ENCODE assay signal across 8 mouse cellular contexts in genomic region chr4:137851484-137851883, GRCm38 (mm10). TPM values are rescaled to one million over a fixed set of nuclear protein-coding genes. Genes with fewer than 3 reads are reported as not detected.
DNase-seq lines count a peak whose midpoint lies in the region; ATAC-seq and TF ChIP-seq lines count a peak whose summit lies in the region.

No protein-coding gene starts in this region.

- no peak for TF ChIP-seq EP300 in MEL (IDR thresholded peaks at IDR 0.05; ENCODE audit: low read depth in 1 of 2, low read length in 2 of 2)

- no peak overlapping the region for H3K9ac ChIP-seq in kidney, embryonic 15.5 days
- H3K9ac ChIP-seq in MEL (ENCODE audit: control insufficient read depth, low read depth, low read length, poor library complexity, severe bottlenecking), result no peak overlapping the region

- H3K27me3 ChIP-seq in kidney, embryonic 15.5 days, result no peaks in the 10 kb centered on the region
- H3K27me3 ChIP-seq in MEL (ENCODE audit: control insufficient read depth in 1 of 2, insufficient read depth in 2 of 2, low read length in 2 of 2), result no peaks in the 10 kb centered on the region

- peak; percentile 65 for DNase-seq in kidney, adult 11 months
- DNase-seq in 416B (ENCODE audit: low read depth) (peak; percentile 76), MEL (ENCODE audit: low read depth, low spot score) (peak; percentile 70)
- DNase-seq in lung, adult 18-20 months, result peak; percentile 65 to 79
- DNase-seq in thymus, postnatal 36 days, result peak; percentile 40 to 55

- no peaks in the 10 kb centered on the region for H3K36me3 ChIP-seq in kidney, embryonic 15.5 days
- no peaks in the 10 kb centered on the region for H3K36me3 ChIP-seq in MEL (ENCODE audit: control insufficient read depth in 1 of 2, insufficient read depth in 2 of 2, low read length in 2 of 2)

- TF ChIP-seq RAD21 in MEL (IDR thresholded peaks at IDR 0.05; ENCODE audit: low read depth, low read length), result peak; percentile 45

- no peak overlapping the region for H3K27ac ChIP-seq in kidney, embryonic 15.5 days
- H3K27ac ChIP-seq in MEL (ENCODE audit: control insufficient read depth, low read depth, low read length), result no peak overlapping the region
- no peak overlapping the region for H3K27ac ChIP-seq in embryonic fibroblast, embryonic 13.5 days (ENCODE audit: insufficient read depth, low read length)

- H3K4me1 ChIP-seq in kidney, embryonic 15.5 days, result peaks cover 11% of the 10 kb centered on the region; the same call in 1 of the 2 replicates
- peaks cover 0 to 4% of the 10 kb centered on the region in 2 experiments; a peak in 1 of 4 replicates for H3K4me1 ChIP-seq in MEL (ENCODE audit: control insufficient read depth in 1 of 2, insufficient read depth in 2 of 2, low read length in 2 of 2)
- 0 out of 2 replicates have a peak, but pooled peaks cover 2% of the 10 kb centered on the region for H3K4me1 ChIP-seq in embryonic fibroblast, embryonic 13.5 days (ENCODE audit: control insufficient read depth, insufficient read depth, low read length)

- no peaks in the 10 kb centered on the region for H3K9me3 ChIP-seq in kidney, embryonic 15.5 days (replicated peaks)
- H3K9me3 ChIP-seq in MEL (replicated peaks; ENCODE audit: insufficient read depth, low read length), result no peaks in the 10 kb centered on the region

- ATAC-seq in kidney, embryonic 15.5 days (replicated peaks; ENCODE audit: low FRiP score), result no peak
- ATAC-seq in megakaryocyte, adult 5-6 weeks (ENCODE audit: poor library complexity, severe bottlenecking), result no peak; the same call in 1 of the 2 replicates

- no peak for TF ChIP-seq POLR2A in MEL (IDR thresholded peaks at IDR 0.05; ENCODE audit: control insufficient read depth in 1 of 2, insufficient read depth in 1 of 2, low read depth in 1 of 2, low read length in 2 of 2, poor library complexity in 1 of 2)
- no peak for TF ChIP-seq POLR2A in embryonic fibroblast, embryonic 13.5 days (IDR thresholded peaks at IDR 0.05; ENCODE audit: low read depth, low read length)

- no peak overlapping the region for H3K4me3 ChIP-seq in kidney, embryonic 15.5 days (replicated peaks)
- H3K4me3 ChIP-seq in MEL (ENCODE audit: control insufficient read depth in 1 of 2, insufficient read depth in 1 of 2, low read depth in 2 of 2, low read length in 2 of 2), result no peak overlapping the region
- no peak overlapping the region for H3K4me3 ChIP-seq in embryonic fibroblast, embryonic 13.5 days (ENCODE audit: insufficient read depth, low read length)

- no peak overlapping the region for H3K4me2 ChIP-seq in kidney, embryonic 15.5 days

- H3K79me2 ChIP-seq in MEL (ENCODE audit: control insufficient read depth, insufficient read depth, low read length, poor library complexity), result no peaks in the 10 kb centered on the region

- peak; percentile 76 to 79 (median 78) for TF ChIP-seq CTCF in MEL (IDR thresholded peaks at IDR 0.05 in 2 of 3, conservative IDR thresholded peaks at IDR 0.05 in 1 of 3; ENCODE audit: control insufficient read depth in 1 of 3, insufficient read depth in 1 of 3, low read depth in 2 of 3, low read length in 3 of 3, poor library complexity in 1 of 3, severe bottlenecking in 1 of 3)
- TF ChIP-seq CTCF in embryonic fibroblast, embryonic 13.5 days (IDR thresholded peaks at IDR 0.05; ENCODE audit: borderline replicate concordance, insufficient read depth, low read length), result peak; percentile 38; the same call in 1 of the 2 replicates

- 57% methylated on average over 2 of the region's 2 CpGs for WGBS in kidney, embryonic 15.5 days

TF ChIP-seq in MEL, 35 proteins besides CTCF, POLR2A, EP300 and RAD21:
- no peak for TF ChIP-seq CHD1 (IDR thresholded peaks at IDR 0.05; ENCODE audit: low read depth, low read length)
- TF ChIP-seq SMC3 (IDR thresholded peaks at IDR 0.05; ENCODE audit: low read depth, low read length), result peak; percentile 71
- TF ChIP-seq MYC (IDR thresholded peaks at IDR 0.05; ENCODE audit: low read depth, low read length), result 0 out of 2 replicates have a peak, but pooled peaks have one; percentile 37

RNA-seq across cellular contexts. Expression of gene Ece1, which starts 10.6 kb away (rescaled TPM):
- 53.7 and 58.5 TPM in 2 replicates for polyA plus RNA-seq in kidney, embryonic 15.5 days (2015; fragmentation: Nextera tagmentation; extraction: Ambion mirVana)
- 20.5 and 43.8 TPM in 2 replicates for total RNA-seq in MEL (2012; rRNA removed)
- polyA plus RNA-seq in MEL (2012; ENCODE audit: insufficient read depth in 1 of 2, insufficient read length in 2 of 2, low read depth in 1 of 2, low replicate concordance in 2 of 2, missing spikeins in 1 of 2), result 10 to 100 TPM in 1 of 2 experiments, not detected in 1; 25.3 TPM
- 65.4 and 94.5 TPM in 2 replicates for polyA plus RNA-seq in embryonic fibroblast, embryonic 13.5 days (2011; ENCODE audit: insufficient read length, low read depth, missing spikeins)
- 19.7 and 25.4 TPM in 2 replicates for total RNA-seq in megakaryocyte, adult 5-6 weeks (2015)
- 12.5 and 15.9 TPM in 2 replicates for total RNA-seq in megakaryocyte, adult 5-6 weeks (2017)

RNA-seq across cellular contexts. Expression of gene Alpl, which starts 55.3 kb away (rescaled TPM):
- 12.9 and 25.3 TPM in 2 replicates for polyA plus RNA-seq in kidney, embryonic 15.5 days (2015; fragmentation: Nextera tagmentation; extraction: Ambion mirVana)
- not detected in 2 replicates for total RNA-seq in MEL (2012; rRNA removed)
- polyA plus RNA-seq in MEL (2012; ENCODE audit: insufficient read depth in 1 of 2, insufficient read length in 2 of 2, low read depth in 1 of 2, low replicate concordance in 2 of 2, missing spikeins in 1 of 2), result not detected
- 0.68 TPM in 1 of 2 replicates, not detected in the other for polyA plus RNA-seq in embryonic fibroblast, embryonic 13.5 days (2011; ENCODE audit: insufficient read length, low read depth, missing spikeins)
- 0.09 TPM in 1 of 2 replicates, not detected in the other for total RNA-seq in megakaryocyte, adult 5-6 weeks (2015)
- 0.16 TPM in 1 of 2 replicates, not detected in the other for total RNA-seq in megakaryocyte, adult 5-6 weeks (2017)
